Mouse (Mus musculus) lung, adult 18-20 months (tissue): ENCODE results near the gene Tmprss6.

ENCODE experiments used
- DNase-seq, 2 experiments: peaks; one replicate each; pipeline ENCODE4 v3.0.0; 2022; ENCODE audit warnings: mixed read lengths in 2 of 2

The Tmprss6 gene

DNA sequence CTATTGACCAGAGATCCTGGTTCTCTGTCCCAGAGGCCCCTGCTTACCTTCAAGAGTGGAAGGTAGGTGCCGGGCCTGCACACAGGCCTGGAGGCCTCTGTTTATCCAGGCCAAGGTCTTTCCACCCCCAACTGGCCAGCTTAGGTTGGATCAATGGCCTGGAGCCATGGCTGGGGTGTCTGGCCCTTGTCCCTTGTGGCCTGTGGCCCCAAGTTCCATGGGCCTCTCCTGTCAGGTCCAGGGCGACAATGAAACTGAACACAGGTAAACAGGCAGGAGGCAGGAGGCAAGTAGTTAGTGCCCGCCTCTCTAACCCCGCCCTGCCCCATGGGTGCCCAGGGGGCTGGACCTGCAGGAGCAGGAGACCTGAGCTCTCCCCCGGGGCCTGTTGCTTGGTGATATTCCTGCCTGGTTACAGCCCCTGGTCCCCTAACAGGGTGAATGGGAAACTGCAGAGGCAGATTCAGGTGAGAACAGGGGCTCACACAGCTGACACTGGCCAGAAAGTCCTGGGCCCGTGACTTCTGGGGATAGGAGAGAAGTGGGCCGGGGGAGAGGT lies at the start of gene Tmprss6:
TSS of gene Tmprss6 (minus strand) at position 256 of the 559 bp plus-strand sequence.
- no peak for DNase-seq

- no peak for DNase-seq
Measured at GRCm38 (mm10) chr15:78518221-78518620, 49.8 kb upstream of the Tmprss6 start.

GRCm38 (mm10) chr15:78515759-78516158 lies 47.3 kb upstream of the Tmprss6 start:
- DNase-seq: no peak

- DNase-seq: peak; percentile 74 to 78
Measured at GRCm38 (mm10) chr15:78514393-78515146, 46.1 kb upstream of the Tmprss6 start.

GRCm38 (mm10) chr15:78513019-78513418 lies 44.6 kb upstream of the Tmprss6 start:
- DNase-seq: no peak

- no peak for DNase-seq
Measured at GRCm38 (mm10) chr15:78511951-78512350, 43.5 kb upstream of the Tmprss6 start.

GRCm38 (mm10) chr15:78510736-78511135 lies 42.3 kb upstream of the Tmprss6 start:
- DNase-seq: no peak

- no peak for DNase-seq
Measured at GRCm38 (mm10) chr15:78510121-78510576, 41.7 kb upstream of the Tmprss6 start.

DNA sequence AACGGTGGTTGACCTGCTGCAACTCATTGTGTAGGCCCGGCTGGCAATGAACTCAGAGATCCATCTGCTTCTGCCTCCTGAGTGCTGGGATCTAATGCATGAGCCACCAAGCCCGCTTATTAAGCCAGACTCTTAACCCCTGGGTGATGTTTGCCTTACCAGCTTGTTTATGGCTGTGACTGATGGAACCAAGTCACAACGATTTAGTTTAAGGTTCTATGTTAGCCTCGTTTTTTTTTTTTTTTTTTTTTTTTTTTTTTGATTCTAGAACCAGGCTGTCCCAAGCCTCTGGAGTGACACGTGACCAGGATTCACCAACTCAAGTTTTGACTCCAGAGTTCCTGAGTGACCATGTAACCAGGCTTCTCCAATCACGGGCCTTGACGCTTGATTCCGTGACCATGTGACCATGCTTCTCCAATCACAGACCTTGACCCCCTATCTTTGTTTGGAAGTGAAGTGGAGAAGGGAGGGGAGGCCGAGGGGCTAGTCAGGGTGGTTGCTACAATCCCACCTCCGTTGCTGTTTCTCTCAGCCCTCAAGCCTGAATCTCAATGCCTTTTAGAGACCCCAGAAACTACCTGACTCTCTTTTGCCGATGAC lies 41.0 kb upstream of the Tmprss6 start:
- no peak for DNase-seq

DNA sequence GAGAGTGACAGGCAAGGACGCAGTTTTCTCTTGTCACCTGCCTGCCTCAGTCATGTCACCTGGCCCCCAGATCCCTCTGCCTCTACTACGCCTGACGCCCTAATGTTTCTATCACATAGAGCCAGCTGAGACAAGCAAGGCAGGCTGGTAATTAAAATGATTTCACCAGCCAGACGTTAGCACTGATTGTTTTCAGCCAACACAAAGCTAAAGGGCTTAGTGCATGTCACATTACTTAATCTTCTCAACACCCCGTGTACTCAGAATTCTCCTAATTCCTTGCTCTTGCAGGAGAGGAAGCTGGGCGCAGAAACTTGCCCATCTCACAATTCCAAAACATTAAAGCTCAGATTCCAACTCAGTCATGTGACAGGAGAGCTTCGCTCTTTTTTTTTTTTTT lies 40.0 kb upstream of the Tmprss6 start:
- no peak for DNase-seq

DNA sequence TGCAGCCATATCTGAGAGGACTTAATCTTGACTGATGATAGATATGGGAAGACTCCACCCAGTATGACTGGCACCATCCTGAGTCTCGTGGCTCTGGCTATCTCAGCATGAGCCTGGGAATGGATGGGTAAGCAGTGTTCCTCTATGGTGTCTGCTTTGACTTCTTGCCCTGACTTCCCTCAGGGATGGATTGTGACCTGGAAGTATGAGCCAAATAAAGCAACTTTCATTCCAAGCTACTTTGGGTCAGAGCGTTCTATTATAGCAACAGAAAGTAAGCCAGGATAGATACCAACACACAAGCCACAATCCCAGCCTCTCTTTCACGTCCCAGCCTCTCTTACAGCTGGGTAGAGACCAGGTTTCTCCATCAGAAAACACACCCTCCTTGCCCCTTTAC lies 37.1 kb upstream of the Tmprss6 start:
- DNase-seq: no peak

- no peak for DNase-seq
Measured at GRCm38 (mm10) chr15:78504816-78505215, 36.4 kb upstream of the Tmprss6 start.

GRCm38 (mm10) chr15:78504013-78504412 lies 35.6 kb upstream of the Tmprss6 start:
- DNase-seq: no peak

DNA sequence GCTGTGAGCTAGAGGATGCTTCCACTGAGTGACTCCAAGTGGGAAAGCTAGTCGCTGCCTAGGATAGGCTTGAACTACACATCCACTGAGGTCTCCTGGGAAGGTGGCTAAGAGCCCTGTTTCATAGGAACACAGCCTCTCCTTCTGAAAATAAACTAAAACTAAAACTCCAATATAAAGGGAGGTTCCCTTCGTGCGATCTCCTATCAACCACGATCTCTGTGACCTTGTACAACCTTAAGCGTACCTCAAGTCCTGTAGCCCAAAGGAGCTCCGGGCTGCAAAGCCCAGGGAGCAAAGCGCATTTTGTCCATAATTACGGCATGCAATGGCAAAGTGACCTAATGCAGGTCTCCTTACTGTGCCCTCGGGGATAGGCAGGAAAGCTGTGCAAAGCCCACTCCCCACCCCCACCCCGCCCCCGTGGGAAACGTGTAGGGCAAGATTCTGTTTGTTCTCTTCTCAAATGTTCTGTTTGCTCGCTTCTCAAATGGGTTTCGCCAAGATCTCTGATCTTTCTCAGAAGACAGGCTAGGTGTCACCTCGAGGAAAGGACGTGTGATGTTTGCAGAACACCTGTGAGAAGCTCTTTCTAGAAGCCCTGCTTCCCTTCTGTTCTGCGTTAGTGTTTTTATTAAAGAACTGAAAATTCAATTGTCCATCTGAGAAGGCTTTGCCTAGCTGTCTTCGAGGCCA lies 34.2 kb upstream of the Tmprss6 start:
- no peak for DNase-seq

DNA sequence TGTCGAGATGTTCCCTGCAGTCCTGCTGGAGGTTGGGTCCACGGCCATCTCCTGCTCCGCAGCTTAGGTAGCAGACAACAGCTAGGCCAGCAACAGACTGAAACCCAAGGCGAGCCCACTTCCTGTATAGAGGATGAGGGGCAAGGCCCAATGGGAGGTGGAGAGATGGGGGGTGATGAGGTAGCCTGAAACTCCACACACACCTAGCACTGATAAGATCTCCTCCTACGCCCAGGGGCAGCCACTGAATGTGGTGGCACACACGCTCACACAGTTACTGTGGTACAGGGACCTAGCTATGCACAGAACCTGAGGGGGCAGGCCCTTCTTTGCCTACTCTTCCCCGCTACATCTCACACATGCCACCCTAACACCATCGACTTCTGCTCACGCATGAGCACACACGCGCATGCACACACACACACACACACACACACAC lies 26.6 kb upstream of the Tmprss6 start, which contains the start of gene Il2rb:
TSS of gene Il2rb (minus strand) at position 304 of the 439 bp plus-strand sequence.
- DNase-seq: no peak

GRCm38 (mm10) chr15:78493401-78494010 lies 25.1 kb upstream of the Tmprss6 start:
- DNase-seq: no peak

DNA sequence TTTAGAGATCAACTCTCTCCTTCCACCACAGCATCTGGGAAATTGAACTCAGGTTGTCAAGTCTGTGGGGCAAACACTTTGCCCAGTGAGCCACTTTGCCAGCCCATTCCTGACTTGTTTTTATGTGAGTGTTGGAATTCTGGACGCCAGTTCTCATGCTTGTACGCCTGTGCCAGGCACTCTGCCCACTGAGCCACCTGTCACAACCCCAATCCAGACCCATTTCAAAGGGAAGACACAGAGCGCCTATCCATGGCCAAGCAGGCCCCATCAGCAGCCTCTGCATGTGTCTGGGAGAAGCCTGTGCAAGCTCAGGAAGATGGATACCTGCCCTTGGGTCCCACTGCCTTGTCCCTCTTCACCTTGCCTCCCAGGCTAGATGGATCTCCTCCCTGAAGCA lies 22.9 kb upstream of the Tmprss6 start:
- no peak for DNase-seq

DNA sequence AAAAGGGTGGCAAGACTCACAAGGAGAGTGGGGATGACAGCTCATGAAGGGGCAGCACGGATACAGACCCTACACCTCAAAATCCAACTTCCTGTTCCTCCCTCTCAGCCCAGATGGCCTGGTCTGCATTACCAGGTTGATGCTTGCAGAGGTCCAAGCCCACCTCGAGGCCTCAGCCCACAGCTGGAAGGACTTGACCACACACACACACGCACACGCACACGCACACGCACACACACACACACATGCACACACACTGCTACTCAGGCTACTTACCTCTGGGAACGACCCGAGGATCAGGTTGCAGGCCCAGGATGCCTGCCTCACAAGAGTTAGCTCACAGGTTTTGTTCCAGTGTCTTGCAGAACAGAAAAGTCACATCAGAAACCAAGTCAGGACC lies 21.5 kb upstream of the Tmprss6 start:
- no peak for DNase-seq

DNA sequence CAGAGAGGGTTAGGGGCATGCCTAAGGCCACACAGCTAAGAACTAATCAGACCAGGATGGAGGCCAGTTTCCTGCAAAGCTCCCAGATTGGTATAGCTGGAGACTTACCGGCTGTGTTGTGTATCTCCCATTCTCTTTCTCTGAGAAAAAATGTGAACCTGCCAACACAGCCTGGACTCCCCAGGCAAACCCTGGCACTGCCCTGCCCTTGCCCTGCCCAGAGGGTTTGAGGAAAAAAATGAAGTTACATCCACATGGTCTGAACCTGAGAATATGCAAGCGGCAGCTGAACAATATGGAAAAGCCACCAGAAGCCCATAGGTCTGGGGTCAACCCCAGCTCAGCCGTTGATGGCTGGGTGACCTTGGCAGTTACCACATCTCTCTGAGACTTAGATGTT lies 20.8 kb upstream of the Tmprss6 start:
- no peak for DNase-seq

- DNase-seq: no peak
Measured at GRCm38 (mm10) chr15:78487066-78487465, 18.6 kb upstream of the Tmprss6 start.

DNA sequence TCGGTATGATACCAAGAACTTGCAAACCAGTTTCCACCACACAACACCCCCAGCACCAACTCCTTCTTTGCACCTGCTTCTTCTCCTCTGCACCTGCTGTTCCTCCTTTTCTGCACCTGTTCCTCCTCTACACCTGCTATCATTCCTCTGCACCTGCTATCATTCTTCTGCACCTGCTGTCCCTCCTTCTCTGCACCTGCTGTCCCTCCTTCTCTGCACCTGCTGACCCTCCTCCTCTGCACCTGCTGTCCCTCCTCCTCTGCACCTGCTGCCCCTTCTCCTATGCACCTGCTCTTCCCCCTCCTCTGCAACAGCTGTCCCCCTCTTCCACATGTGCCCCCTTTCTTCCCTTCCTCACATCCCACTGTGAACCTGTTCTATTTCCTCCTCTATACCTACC lies 18.1 kb upstream of the Tmprss6 start:
- no peak for DNase-seq

GRCm38 (mm10) chr15:78483311-78483710 lies 14.9 kb upstream of the Tmprss6 start:
- no peak for DNase-seq

DNA sequence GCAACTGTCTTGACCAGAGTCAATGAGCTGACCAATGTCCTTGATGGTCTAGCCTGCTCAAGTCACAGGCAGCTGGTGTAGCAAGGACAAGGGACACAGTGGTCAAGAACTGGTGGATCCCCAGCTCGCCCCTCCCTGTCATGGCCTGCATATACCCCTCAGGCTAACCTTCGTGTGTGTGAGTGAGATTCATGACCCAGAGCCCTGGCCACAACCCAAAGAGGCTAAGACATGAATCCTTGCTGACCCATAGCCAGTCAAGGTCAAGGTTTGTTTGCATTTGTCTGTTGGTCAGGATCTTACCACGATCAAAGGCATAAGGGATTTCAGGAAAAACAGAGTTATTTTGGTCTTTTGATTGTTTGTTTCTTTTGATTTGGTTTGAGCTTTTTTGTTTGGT lies 14.1 kb upstream of the Tmprss6 start:
- DNase-seq: no peak
